Mouse (Mus musculus) cortical plate, adult 2 months (tissue): ENCODE results near the gene Stx7. TPM values are rescaled to one million over a fixed set of nuclear protein-coding genes. Genes with fewer than 3 reads are reported as not detected.

ENCODE experiments used
- H3K27ac ChIP-seq: fragments of 200-500 bp; 2 replicates; pipeline ENCODE4 v1.5.1; 2012; ENCODE audit warnings: low read length, control low read depth, inconsistent platforms; ENCODE audit not compliant: insufficient read depth
- H3K4me1 ChIP-seq: fragments of 200-500 bp; 2 replicates; pipeline ENCODE4 v1.6.1; 2011; ENCODE audit warnings: low read length; ENCODE audit not compliant: control insufficient read depth, insufficient read depth
- H3K4me3 ChIP-seq: fragments of 200-500 bp; 2 replicates; pipeline ENCODE4 v1.5.1; 2011; ENCODE audit warnings: mild to moderate bottlenecking, low read length, control low read depth; ENCODE audit not compliant: insufficient read depth
- CTCF ChIP-seq: fragments of 200-500 bp; IDR thresholded peaks from 2 replicates; pipeline ENCODE4 v1.5.1; 2011; ENCODE audit warnings: mild to moderate bottlenecking, control low read depth, low read length; ENCODE audit not compliant: insufficient read depth; ENCODE audit errors: extremely low read depth
- POLR2A ChIP-seq: fragments of 200-500 bp; IDR thresholded peaks from 2 replicates; pipeline ENCODE4 v1.6.1; 2011; ENCODE audit warnings: mild to moderate bottlenecking, low read length, control low read depth; ENCODE audit not compliant: insufficient read depth; ENCODE audit errors: extremely low read depth
- polyA plus RNA-seq: library from polyadenylated mRNA; depleted of rRNA; stranded (reverse); fragments of >200 nt; gene quantifications from 2 replicates; pipeline ENCODE4 v1.2.3, GENCODE M21; 2012; rRNA removed

Stx7 gene
- polyA plus RNA-seq, 1 experiment, result 154 TPM

- H3K27ac ChIP-seq, result no peak overlapping the region
- TF ChIP-seq POLR2A (no peak), CTCF (no peak)
- H3K4me3 ChIP-seq, result no peak overlapping the region
- no peaks in the 10 kb centered on the region for H3K4me1 ChIP-seq
Observed at GRCm38 (mm10) chr10:24217558-24218268, 68.6 kb downstream of the Stx7 start.

GRCm38 (mm10) chr10:24220931-24221330 lies 71.8 kb downstream of the Stx7 start:
- H3K27ac ChIP-seq, result no peak overlapping the region
- H3K4me1 ChIP-seq, result no peaks in the 10 kb centered on the region
- TF ChIP-seq CTCF, result no peak
- no peak for TF ChIP-seq POLR2A
- H3K4me3 ChIP-seq, result no peak overlapping the region

- peak overlapping the region; percentile 21; the same call in 1 of the 2 replicates for H3K4me3 ChIP-seq
- no peak overlapping the region for H3K27ac ChIP-seq
- H3K4me1 ChIP-seq, result no peaks in the 10 kb centered on the region
- TF ChIP-seq CTCF (no peak), POLR2A (no peak)
Observed at GRCm38 (mm10) chr10:24222911-24223310, 73.8 kb downstream of the Stx7 start.

GRCm38 (mm10) chr10:24223449-24224143 lies 74.5 kb downstream of the Stx7 start, which contains the start of gene Moxd1:
Moxd1 (plus strand) TSS chr10:24223517.
- no peak for TF ChIP-seq POLR2A
- TF ChIP-seq CTCF, result no peak
- H3K27ac ChIP-seq, result no peak within 1 kb of the TSS
- peak within 1 kb of the TSS; percentile 21 for H3K4me3 ChIP-seq
- no peaks in the 10 kb centered on the region for H3K4me1 ChIP-seq

GRCm38 (mm10) chr10:24224591-24224990 lies 75.5 kb downstream of the Stx7 start:
- Histone ChIP-seq H3K27ac (no peak overlapping the region), H3K4me3 (no peak overlapping the region), H3K4me1 (no peaks in the 10 kb centered on the region)
- TF ChIP-seq POLR2A (no peak), CTCF (no peak)

GRCm38 (mm10) chr10:24228318-24229183 lies 79.4 kb downstream of the Stx7 start:
- no peak overlapping the region for H3K4me3 ChIP-seq
- no peak for TF ChIP-seq CTCF
- no peaks in the 10 kb centered on the region for H3K4me1 ChIP-seq
- no peak overlapping the region for H3K27ac ChIP-seq

- TF ChIP-seq CTCF (no peak), POLR2A (no peak)
- no peak overlapping the region for H3K4me3 ChIP-seq
- no peak overlapping the region for H3K27ac ChIP-seq
- no peaks in the 10 kb centered on the region for H3K4me1 ChIP-seq
Observed at GRCm38 (mm10) chr10:24232281-24232680, 83.2 kb downstream of the Stx7 start.

- H3K27ac ChIP-seq, result no peak overlapping the region
- no peak overlapping the region for H3K4me3 ChIP-seq
- H3K4me1 ChIP-seq, result no peaks in the 10 kb centered on the region
- TF ChIP-seq POLR2A (no peak), CTCF (no peak)
Observed at GRCm38 (mm10) chr10:24235426-24236283, 86.6 kb downstream of the Stx7 start.

Other genes with a start within 250 kb of the Stx7 start
- gene Taar1, start 228.9 kb upstream of the Stx7 start, polyA plus RNA-seq, result not detected in 2 replicates
- gene Taar2, start 210.7 kb upstream of the Stx7 start, polyA plus RNA-seq, result not detected in 2 replicates
- not detected in 2 replicates for gene Taar3, start 199.7 kb upstream of the Stx7 start, polyA plus RNA-seq
- gene Taar4, start 188.8 kb upstream of the Stx7 start, polyA plus RNA-seq, result not detected in 2 replicates
- not detected in 2 replicates for gene Taar5, start 178.6 kb upstream of the Stx7 start, polyA plus RNA-seq
- gene Taar6, start 163.7 kb upstream of the Stx7 start, polyA plus RNA-seq, result not detected in 2 replicates
- gene Taar7a, start 155.8 kb upstream of the Stx7 start, polyA plus RNA-seq, result not detected in 2 replicates
- not detected in 2 replicates for gene Taar7b, start 149.4 kb upstream of the Stx7 start, polyA plus RNA-seq
- gene Taar7d, start 122.1 kb upstream of the Stx7 start, polyA plus RNA-seq, result not detected in 2 replicates
- gene Taar7e, start 111.7 kb upstream of the Stx7 start, polyA plus RNA-seq, result not detected in 2 replicates
- not detected in 2 replicates for gene Taar7f, start 99.8 kb upstream of the Stx7 start, polyA plus RNA-seq
- gene Taar8a, start 72.8 kb upstream of the Stx7 start, polyA plus RNA-seq, result not detected in 2 replicates
- gene Taar8b, start 57.0 kb upstream of the Stx7 start, polyA plus RNA-seq, result not detected in 2 replicates
- gene Taar8c, start 47.4 kb upstream of the Stx7 start, polyA plus RNA-seq, result not detected in 2 replicates
- not detected in 2 replicates for gene Taar9, start 39.8 kb upstream of the Stx7 start, polyA plus RNA-seq
- gene Moxd1, start 74.2 kb downstream of the Stx7 start, polyA plus RNA-seq, result 4.5 and 5.6 TPM in 2 replicates